Mouse (Mus musculus) midbrain, embryonic 12.5 days (tissue): Measurements from ENCODE around the gene Pheta1. TPM values are rescaled to one million over a fixed set of nuclear protein-coding genes. Genes with fewer than 3 reads are reported as not detected.
A peak's percentile ranks its signal among the peaks of the same experiment; 100 is the strongest.
"Not testable (repeated sequence)": the region's sequence is repeated elsewhere in the genome, so short reads cannot be mapped to it uniquely, and the experiment has no call there.

Source experiments
- ATAC-seq: fragments of 200-750 bp; cut with Nextera tagmentation; 2 replicates; pipeline ENCODE4 v1.8.0; 2017; ENCODE audit warnings: low read depth, moderate TSS enrichment, moderate library complexity; ENCODE audit not compliant: low FRiP score
- H3K27ac ChIP-seq: fragments of 300-500 bp; sonication (generic); replicated peaks from 2 replicates; pipeline ENCODE4 v1.5.1; 2016; ENCODE audit warnings: mild to moderate bottlenecking
- H3K27me3 ChIP-seq: fragments of 300-500 bp; sonication (generic); 2 replicates; pipeline ENCODE4 v1.6.1; 2016; ENCODE audit warnings: mild to moderate bottlenecking
- H3K36me3 ChIP-seq: fragments of 300-500 bp; sonication (generic); 2 replicates; pipeline ENCODE4 v1.6.1; 2016
- H3K4me1 ChIP-seq: fragments of 300-500 bp; sonication (generic); 2 replicates; pipeline ENCODE4 v1.6.1; 2016
- H3K4me2 ChIP-seq: fragments of 300-500 bp; sonication (generic); replicated peaks from 2 replicates; pipeline ENCODE4 v1.6.1; 2016; ENCODE audit warnings: mild to moderate bottlenecking, moderate library complexity
- H3K4me3 ChIP-seq: fragments of 300-500 bp; sonication (generic); 2 replicates; pipeline ENCODE4 v1.5.1; 2016; ENCODE audit warnings: mild to moderate bottlenecking
- H3K9ac ChIP-seq: fragments of 300-500 bp; sonication (generic); replicated peaks from 2 replicates; pipeline ENCODE4 v1.6.1; 2016; ENCODE audit warnings: mild to moderate bottlenecking, moderate library complexity
- H3K9me3 ChIP-seq: fragments of 300-500 bp; sonication (generic); 2 replicates; pipeline ENCODE4 v1.6.1; 2016; ENCODE audit warnings: mild to moderate bottlenecking
- WGBS: fragments of 180-500 bp; shearing (Covaris S2); methylation state at CpG from one replicate; pipeline ENCODE4 v1.1.7; 2016; 5-methylcytosine and 5-hydroxymethylcytosine counted together
- polyA plus RNA-seq: library from polyadenylated mRNA; unstranded; fragments of >200 nt; fragmentation: Nextera tagmentation; extraction: Ambion mirVana; gene quantifications from 2 replicates; pipeline ENCODE4 v1.2.1, GENCODE M21; 2016

The Pheta1 gene
- polyA plus RNA-seq, 1 experiment from 2014 or later = 53.5 TPM

GRCm38 (mm10) chr5:121837441-121838340, 11.1 kb upstream of the Pheta1 start, which contains the start of gene Sh2b3:
TSS of gene Sh2b3 (minus strand) at chr5:121837646.
- Histone ChIP-seq H3K4me1 (peaks cover 52% of the 10 kb centered on the region), H3K4me2 (peak within 1 kb of the TSS; percentile 79), H3K27me3 (peaks cover 70% of the 10 kb centered on the region), H3K27ac (no peak within 1 kb of the TSS), H3K4me3 (peak within 1 kb of the TSS; percentile 54), H3K9me3 (no peaks in the 10 kb centered on the region), H3K9ac (peak within 1 kb of the TSS; percentile 75), H3K36me3 (no peaks in the 10 kb centered on the region)
- no peak; the same call in 1 of the 2 replicates for ATAC-seq
- WGBS = 1% methylated on average over 35 of the region's 35 CpGs

GRCm38 (mm10) chr5:121838341-121839127, 10.2 kb upstream of the Pheta1 start:
- H3K9ac ChIP-seq = peak overlapping the region; percentile 31; the same call in 1 of the 2 replicates
- peaks cover 77% of the 10 kb centered on the region for H3K27me3 ChIP-seq
- WGBS = under 1% methylated on average over 46 of the region's 46 CpGs
- peak overlapping the region; percentile 49 for H3K4me2 ChIP-seq
- ATAC-seq = no peak
- H3K4me3 ChIP-seq = peak overlapping the region; percentile 30
- no peak overlapping the region for H3K27ac ChIP-seq
- no peaks in the 10 kb centered on the region for H3K9me3 ChIP-seq
- peaks cover 48% of the 10 kb centered on the region for H3K4me1 ChIP-seq
- no peaks in the 10 kb centered on the region for H3K36me3 ChIP-seq

GRCm38 (mm10) chr5:121839128-121839473, 9.7 kb upstream of the Pheta1 start:
- Histone ChIP-seq H3K27me3 (peaks cover 82% of the 10 kb centered on the region), H3K9me3 (no peaks in the 10 kb centered on the region), H3K9ac (no peak overlapping the region), H3K4me1 (peaks cover 45% of the 10 kb centered on the region), H3K4me2 (peak overlapping the region; percentile 49), H3K27ac (no peak overlapping the region), H3K4me3 (peak overlapping the region; percentile 30; the same call in 1 of the 2 replicates), H3K36me3 (no peaks in the 10 kb centered on the region)
- ATAC-seq = no peak
- WGBS = 26% methylated on average over 7 of the region's 7 CpGs

GRCm38 (mm10) chr5:121841516-121841915, 7.3 kb upstream of the Pheta1 start:
- Histone ChIP-seq H3K9me3 (no peaks in the 10 kb centered on the region), H3K4me2 (no peak overlapping the region), H3K4me1 (peaks cover 32% of the 10 kb centered on the region), H3K27ac (no peak overlapping the region), H3K9ac (no peak overlapping the region), H3K27me3 (peaks cover 86% of the 10 kb centered on the region), H3K4me3 (no peak overlapping the region), H3K36me3 (no peaks in the 10 kb centered on the region)
- 93% methylated on average over 9 of the region's 9 CpGs for WGBS
- ATAC-seq = no peak

GRCm38 (mm10) chr5:121841973-121842372, 6.8 kb upstream of the Pheta1 start:
- Histone ChIP-seq H3K9me3 (no peaks in the 10 kb centered on the region), H3K27me3 (peaks cover 85% of the 10 kb centered on the region), H3K4me2 (peak overlapping the region; percentile 67; the same call in 1 of the 2 replicates), H3K36me3 (no peaks in the 10 kb centered on the region), H3K9ac (no peak overlapping the region), H3K27ac (no peak overlapping the region), H3K4me3 (no peak overlapping the region), H3K4me1 (peaks cover 31% of the 10 kb centered on the region)
- ATAC-seq = no peak
- WGBS = 46% methylated on average over 10 of the region's 10 CpGs

- Histone ChIP-seq H3K27ac (no peak overlapping the region), H3K9me3 (no peaks in the 10 kb centered on the region), H3K4me1 (peaks cover 24% of the 10 kb centered on the region), H3K36me3 (no peaks in the 10 kb centered on the region), H3K4me3 (peak overlapping the region; percentile 43), H3K9ac (peak overlapping the region; percentile 51), H3K27me3 (peaks cover 78% of the 10 kb centered on the region), H3K4me2 (peak overlapping the region; percentile 67)
- 2% methylated on average over 33 of the region's 33 CpGs for WGBS
- peak; percentile 62 for ATAC-seq
These were observed 6.1 kb upstream of the Pheta1 start for GRCm38 (mm10) chr5:121842665-121843118.

GRCm38 (mm10) chr5:121843138-121843905, 5.5 kb upstream of the Pheta1 start:
- H3K4me3 ChIP-seq = peak overlapping the region; percentile 43
- 16% methylated on average over 17 of the region's 17 CpGs for WGBS
- H3K27ac ChIP-seq = no peak overlapping the region
- peaks cover 72% of the 10 kb centered on the region for H3K27me3 ChIP-seq
- ATAC-seq = no peak
- peaks cover 24% of the 10 kb centered on the region for H3K4me1 ChIP-seq
- H3K36me3 ChIP-seq = no peaks in the 10 kb centered on the region
- peak overlapping the region; percentile 51; the same call in 1 of the 2 replicates for H3K9ac ChIP-seq
- peak overlapping the region; percentile 67 for H3K4me2 ChIP-seq
- H3K9me3 ChIP-seq = no peaks in the 10 kb centered on the region

- Histone ChIP-seq H3K9me3 (no peaks in the 10 kb centered on the region), H3K4me3 (no peak overlapping the region), H3K27ac (0 out of 2 replicates have a peak overlapping the region, but pooled peaks have one; percentile 3), H3K9ac (no peak overlapping the region), H3K27me3 (peaks cover 55% of the 10 kb centered on the region), H3K4me1 (peaks cover 29% of the 10 kb centered on the region), H3K36me3 (no peaks in the 10 kb centered on the region), H3K4me2 (no peak overlapping the region)
- no peak for ATAC-seq
- WGBS = 42% methylated on average over 4 of the region's 4 CpGs
These were observed 3.4 kb upstream of the Pheta1 start for GRCm38 (mm10) chr5:121845361-121845760.

- Histone ChIP-seq H3K4me3 (no peak overlapping the region), H3K27me3 (peaks cover 47% of the 10 kb centered on the region), H3K4me2 (no peak overlapping the region), H3K36me3 (peaks cover 3% of the 10 kb centered on the region; the same call in 1 of the 2 replicates), H3K9ac (no peak overlapping the region), H3K4me1 (peaks cover 38% of the 10 kb centered on the region), H3K9me3 (no peaks in the 10 kb centered on the region), H3K27ac (no peak overlapping the region)
- WGBS = 83% methylated on average over 11 of the region's 11 CpGs
- no peak for ATAC-seq
These were observed 2.5 kb upstream of the Pheta1 start for GRCm38 (mm10) chr5:121846322-121846721.

GRCm38 (mm10) chr5:121847269-121847668, 1.5 kb upstream of the Pheta1 start:
- not testable (repeated sequence) for H3K9me3 ChIP-seq, H3K9ac ChIP-seq, H3K27ac ChIP-seq, H3K4me3 ChIP-seq, H3K4me2 ChIP-seq, ATAC-seq
- Histone ChIP-seq H3K4me1 (peaks cover 38% of the 10 kb centered on the region), H3K27me3 (peaks cover 38% of the 10 kb centered on the region), H3K36me3 (peaks cover 13% of the 10 kb centered on the region)
- WGBS = 81% methylated on average over 3 of the region's 3 CpGs

GRCm38 (mm10) chr5:121848035-121848519, 707 bp upstream of the Pheta1 start:
- H3K9me3 ChIP-seq = no peaks in the 10 kb centered on the region
- H3K36me3 ChIP-seq = peaks cover 21% of the 10 kb centered on the region
- H3K9ac ChIP-seq = peak overlapping the region; percentile 53
- H3K27ac ChIP-seq = peak overlapping the region; percentile 73
- H3K4me3 ChIP-seq = peak overlapping the region; percentile 77
- ATAC-seq = 0 out of 2 replicates have a peak, but pooled peaks have one; percentile 45
- H3K4me2 ChIP-seq = peak overlapping the region; percentile 62
- 0% methylated on average over 17 of the region's 17 CpGs for WGBS
- peaks cover 32% of the 10 kb centered on the region for H3K27me3 ChIP-seq
- H3K4me1 ChIP-seq = peaks cover 33% of the 10 kb centered on the region
